Mouse (Mus musculus) spleen, postnatal 14 days (tissue): ENCODE measurements around the gene Rprd2.
"Not testable (repeated sequence)": the region's sequence is repeated elsewhere in the genome, so short reads cannot be mapped to it uniquely, and the experiment has no call there.

Experiments
- DNase-seq, 2 experiments: peaks; one replicate each; pipeline ENCODE4 v3.0.0; 2021 to 2022; ENCODE audit warnings: low spot score in 2 of 2

The Rprd2 gene

DNA sequence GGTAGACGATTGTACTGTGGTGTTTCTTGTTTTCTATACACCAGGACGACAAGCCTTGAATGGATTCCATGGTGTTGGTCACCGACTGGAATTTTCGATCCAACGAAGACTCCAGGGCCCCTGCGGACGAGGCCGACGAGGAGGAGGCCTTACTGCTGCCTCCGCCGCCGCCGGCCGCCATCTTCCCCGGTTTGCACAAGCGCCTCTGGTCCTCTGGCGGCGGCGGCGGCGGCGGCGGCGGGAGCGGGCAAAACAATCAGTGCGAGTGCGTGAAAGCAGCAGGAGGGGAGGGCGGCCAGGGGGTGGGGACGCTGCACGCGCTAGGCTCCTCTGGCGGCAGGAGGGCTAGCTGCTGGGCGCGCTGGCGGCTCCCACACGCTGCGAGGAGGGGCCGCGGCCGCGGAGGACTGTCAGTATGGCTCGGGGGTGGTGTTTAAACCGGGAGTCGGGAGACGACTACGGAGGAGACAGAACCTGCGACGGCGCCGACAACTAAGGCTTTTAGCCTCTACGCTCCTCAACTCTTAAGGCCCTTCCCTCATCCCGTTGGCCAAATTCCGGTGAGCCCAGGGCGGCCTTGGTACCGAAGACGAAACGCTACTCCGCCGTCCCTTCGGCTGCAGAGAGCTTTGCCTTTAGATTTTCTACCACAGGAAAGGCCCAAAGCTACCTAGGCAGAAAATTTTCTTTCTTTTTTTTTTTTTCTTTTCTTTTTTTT lies at the start of gene Rprd2:
Rprd2 (minus strand) TSS at position 293 of the 718 bp plus-strand sequence.
- DNase-seq = peak; percentile 54 to 65

DNA sequence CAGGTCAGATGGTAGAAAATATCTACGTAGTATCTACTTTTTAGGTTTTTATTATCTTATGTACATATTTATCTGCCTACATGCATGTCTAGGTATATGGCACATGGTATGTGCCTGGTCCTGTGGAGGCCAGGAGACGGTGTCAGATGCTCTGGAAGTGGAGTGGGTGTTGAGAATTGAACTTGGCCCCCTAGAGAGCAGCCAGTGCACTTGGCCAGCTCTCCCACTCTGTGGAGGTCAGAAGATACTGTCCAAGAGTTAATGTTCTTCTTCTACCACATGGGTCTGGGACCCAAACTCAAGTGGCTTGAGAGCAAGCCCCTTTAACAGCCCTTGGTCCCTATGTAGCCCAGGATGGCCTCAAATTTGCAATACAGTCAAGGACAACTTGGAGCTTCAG lies 48.7 kb upstream of the Rprd2 start:
- DNase-seq = no peak

DNA sequence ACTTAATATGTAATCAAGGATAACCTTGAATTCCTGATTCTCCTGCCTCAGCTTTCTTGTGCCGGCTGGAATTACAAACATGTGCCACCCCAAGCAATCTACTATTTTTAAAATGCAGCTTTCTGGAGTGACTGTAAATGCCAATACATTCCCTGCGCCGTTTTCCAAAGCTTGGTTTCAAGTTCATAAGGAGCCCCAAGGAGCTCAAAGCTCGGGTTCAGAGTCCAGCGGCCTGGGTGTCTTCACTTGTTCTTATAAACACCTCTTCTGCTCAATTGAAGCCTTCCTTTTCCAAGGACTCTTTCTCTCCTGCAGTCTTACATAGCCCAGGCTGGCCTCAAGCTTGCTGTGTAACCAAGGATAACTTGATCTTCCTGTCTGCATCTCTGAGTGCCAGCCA lies 47.4 kb upstream of the Rprd2 start:
- DNase-seq = no peak

DNA sequence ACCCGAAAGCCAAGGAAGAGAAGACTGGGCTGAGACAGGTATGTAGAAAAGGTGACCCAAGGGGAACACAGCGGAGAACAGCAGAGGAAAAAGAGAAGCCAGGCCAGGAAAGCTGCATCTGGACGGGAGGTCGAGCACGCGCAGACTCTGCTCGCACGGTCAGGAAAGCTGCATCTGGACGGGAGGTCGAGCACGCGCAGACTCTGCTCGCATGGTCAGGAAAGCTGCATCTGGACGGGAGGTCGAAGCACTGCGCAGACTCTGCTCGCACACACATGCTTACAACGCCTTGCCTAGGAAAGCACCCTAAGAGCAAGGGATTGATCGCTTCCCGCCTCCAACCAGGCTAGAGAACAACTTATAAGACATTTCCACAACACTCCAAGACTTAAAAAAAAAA lies 46.9 kb upstream of the Rprd2 start:
- no peak for DNase-seq

DNA sequence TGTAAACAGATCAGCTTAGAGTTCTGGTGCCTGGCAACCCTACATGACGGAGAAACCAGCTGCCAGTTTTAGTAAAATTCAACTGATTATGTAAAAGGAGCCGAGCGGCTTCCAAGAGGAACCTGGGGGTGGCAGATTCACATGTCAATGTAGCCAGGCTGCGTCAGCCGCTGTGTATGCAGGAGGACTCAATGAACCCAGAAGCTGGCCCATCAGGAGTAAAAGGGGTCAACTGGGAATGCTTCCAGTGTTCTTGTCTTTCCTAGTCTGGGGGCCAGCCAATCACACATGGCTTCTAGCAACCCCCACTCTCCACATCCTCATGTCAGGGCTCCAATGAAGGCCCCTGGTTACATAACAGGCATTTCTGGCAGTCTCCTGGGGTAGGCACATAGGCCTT lies 46.4 kb upstream of the Rprd2 start:
- no peak for DNase-seq

DNA sequence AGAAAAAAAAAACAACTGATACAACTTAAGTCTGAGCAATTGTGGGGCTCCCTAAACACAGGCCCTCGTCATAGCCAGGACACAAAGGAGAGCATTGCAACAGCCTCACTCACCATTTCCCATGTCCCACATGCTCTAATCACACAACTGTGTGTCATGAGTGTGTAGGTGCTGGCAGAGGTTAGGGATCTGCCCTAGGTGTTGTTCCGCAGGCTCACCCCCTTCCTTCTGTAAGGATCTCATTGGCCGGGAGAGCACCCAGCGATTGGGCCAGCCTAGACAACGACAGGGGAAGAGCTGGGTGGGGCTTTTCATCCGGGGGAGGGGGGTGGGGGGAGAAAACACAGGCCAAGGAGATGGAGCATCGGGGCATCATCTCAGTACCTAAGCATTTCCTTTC lies 44.9 kb upstream of the Rprd2 start:
- no peak for DNase-seq

DNA sequence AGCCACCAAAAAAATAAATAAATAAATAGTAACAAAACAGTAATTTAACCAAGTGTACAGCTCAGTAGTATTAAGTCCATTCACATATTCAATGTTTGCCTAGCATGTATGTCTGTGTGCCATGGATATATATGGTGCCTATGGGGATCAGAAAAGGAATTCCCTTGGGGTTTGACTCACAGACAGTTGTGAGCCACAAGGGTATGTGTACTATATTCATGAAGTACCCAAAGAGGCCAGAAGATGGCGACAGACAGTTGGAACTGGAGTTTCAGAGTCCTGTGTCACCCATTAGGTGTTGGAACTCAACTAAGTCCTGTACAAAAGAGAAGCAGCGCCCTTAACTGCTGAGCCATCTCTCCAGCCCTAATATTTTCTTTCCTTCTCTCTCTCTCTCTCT lies 43.1 kb upstream of the Rprd2 start:
- DNase-seq = peak in 1 of 2 experiments; percentile 78

DNA sequence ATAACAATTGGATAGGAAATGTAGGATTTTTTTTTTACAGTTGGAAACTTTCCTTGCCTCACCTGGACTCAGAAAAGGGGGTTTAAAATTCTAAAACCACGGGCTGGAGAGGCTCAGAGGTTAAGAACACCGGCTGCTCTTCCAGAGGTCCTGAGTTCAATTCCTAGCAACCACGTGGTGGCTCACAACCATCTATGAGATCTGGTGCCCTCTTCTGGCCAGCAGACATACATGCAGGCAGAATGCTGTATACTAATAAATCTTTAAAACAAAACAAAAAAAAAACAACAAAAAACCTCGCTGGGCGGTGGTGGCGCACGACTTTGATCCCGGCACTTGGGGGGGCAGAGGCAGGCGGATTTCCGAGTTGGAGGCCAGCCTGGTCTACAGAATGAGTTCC lies 42.6 kb upstream of the Rprd2 start:
- peak in 1 of 2 experiments; percentile 24 for DNase-seq

DNA sequence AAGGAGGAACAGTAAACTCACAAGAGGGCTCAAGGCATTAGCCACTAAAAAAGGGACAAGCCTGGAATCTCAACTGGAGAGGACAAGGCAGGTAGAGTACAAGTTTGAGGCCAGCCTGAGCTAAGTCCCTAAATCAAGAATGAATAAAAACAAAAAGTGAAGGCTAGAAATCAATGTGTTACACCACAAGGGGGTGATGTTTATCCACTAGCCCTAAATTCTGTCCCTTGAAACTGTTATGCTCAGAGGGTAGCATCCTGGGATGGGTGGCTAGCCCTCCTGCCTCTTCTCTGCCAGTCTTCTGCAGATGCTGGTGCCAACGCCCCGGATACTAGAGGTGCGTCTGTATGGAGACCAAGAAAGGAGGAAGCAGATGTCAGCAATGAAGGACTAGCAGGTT lies 41.7 kb upstream of the Rprd2 start:
- DNase-seq = no peak

DNA sequence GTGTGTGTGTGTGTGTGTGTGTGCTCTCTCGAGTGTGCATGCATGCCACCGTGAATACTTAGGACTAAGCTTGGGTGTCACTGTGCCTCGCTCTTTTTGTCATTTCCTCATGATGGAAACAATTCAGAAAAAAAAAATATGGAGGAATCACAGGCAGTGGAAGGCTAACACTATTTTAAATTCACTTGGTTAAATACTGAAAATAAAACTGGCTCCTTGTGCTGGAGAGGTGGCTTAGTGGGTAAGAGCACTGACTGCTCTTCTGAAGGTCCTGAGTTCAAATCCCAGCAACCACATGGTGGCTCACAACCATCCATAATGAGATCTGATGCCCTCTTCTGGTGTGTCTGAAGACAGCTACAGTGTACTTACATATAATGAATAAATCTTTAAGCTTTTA lies 39.6 kb upstream of the Rprd2 start:
- DNase-seq = not testable (repeated sequence)

DNA sequence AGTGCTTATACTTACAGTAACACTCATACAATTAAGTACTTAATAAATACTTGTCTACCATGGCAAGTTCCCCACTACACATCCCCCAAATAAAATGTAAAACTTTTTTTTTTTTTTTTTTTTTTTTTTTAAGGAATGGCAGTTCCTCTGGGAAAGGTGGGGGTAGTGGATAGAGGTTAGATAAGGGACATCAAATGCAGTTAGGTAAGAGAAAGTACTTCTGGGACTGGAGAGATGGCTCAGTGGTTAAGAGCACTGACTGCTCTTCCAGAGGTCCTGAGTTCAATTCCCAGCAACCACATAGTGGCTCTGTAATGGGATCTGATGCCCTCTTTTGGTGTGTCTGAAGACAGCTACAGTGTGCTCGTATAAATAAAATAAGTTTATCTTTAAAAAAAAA lies 38.4 kb upstream of the Rprd2 start:
- not testable (repeated sequence) for DNase-seq

DNA sequence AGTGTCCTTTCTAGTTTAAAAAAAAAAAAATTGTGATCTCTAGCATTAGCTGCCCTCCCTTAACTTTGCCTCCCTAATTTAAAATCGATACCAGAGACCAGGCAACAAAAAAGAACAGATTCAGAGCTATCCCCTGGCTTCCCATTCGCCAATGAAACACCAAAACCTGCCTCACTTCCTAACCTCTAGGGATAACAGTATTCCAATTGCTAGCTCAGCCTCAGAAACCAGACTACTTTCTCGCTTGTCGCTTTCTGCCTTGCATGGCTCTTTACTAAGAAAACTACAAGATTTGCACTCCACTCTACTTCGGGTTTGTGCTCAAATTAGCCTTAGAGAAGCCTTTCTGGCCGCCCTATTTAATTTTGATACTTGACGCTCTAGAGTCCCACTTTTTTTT lies 37.5 kb upstream of the Rprd2 start:
- DNase-seq = no peak

DNA sequence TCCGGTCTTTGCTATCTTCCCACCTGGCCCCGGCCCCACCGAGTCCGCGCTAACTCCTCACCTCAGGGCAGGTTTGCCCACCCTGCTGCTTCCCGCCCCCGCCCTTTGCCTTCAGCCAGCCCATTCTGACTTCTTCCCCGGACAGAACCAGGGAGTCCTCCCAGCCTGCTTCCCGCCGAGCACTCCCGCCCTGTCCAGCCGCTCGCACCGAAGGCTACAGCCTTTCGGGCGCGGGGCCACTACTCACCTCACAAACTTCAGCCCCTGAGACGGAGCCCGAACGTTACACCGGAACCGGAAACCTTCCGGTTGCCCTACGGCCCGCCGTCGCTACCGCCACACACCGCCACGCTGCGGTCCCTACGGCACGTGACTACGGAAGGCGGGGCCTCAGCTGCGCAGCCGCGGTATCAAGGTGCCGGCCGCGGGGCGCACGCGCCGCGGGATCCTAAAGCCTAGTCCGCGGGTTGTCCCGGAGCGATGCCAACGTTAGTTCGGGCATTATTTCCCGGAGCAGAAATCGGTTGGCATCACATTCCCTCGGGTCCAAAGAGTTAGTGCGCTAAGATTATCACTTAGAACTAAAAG lies 36.9 kb upstream of the Rprd2 start, which contains the start of gene Prpf3:
Prpf3 (minus strand) TSS at position 384 of the 588 bp plus-strand sequence.
- peak; percentile 90 to 94 for DNase-seq

DNA sequence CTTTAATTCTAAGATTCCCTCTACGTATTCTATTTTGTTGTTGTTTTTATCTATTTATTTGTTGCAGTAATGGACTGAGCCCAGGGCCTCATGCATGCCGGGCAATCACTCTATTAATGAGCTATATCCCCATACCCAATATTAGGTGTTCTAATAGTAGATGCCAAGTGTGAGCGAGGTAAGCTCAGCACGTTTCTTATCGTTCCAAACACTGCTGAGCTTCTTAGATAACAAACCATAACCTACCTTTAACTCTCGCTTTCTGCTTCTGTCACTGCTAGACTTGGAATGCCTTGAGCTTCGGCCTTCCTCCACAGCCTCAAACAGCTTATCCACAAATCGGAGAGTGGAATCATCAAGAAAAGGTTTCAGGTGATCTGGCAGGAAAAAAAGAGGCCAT lies 32.7 kb upstream of the Rprd2 start:
- no peak for DNase-seq

DNA sequence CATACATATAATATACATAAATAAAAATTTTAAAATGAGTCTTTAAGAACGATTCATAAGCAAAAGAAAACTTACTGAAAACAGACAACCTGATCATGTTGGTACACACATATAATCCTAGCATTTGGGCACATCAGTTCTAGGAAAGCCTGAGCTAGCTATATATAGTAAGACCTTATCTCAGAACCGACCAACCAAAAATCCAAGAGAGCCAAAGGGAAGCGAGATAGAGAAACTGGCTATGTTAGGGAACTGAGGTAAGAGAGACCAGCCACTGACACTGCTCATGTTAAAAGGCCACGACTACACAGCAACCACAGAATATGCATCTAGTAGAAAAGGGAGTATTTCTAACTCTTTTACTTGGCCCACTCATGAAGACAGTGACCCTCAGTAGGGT lies 31.9 kb upstream of the Rprd2 start:
- DNase-seq = no peak

DNA sequence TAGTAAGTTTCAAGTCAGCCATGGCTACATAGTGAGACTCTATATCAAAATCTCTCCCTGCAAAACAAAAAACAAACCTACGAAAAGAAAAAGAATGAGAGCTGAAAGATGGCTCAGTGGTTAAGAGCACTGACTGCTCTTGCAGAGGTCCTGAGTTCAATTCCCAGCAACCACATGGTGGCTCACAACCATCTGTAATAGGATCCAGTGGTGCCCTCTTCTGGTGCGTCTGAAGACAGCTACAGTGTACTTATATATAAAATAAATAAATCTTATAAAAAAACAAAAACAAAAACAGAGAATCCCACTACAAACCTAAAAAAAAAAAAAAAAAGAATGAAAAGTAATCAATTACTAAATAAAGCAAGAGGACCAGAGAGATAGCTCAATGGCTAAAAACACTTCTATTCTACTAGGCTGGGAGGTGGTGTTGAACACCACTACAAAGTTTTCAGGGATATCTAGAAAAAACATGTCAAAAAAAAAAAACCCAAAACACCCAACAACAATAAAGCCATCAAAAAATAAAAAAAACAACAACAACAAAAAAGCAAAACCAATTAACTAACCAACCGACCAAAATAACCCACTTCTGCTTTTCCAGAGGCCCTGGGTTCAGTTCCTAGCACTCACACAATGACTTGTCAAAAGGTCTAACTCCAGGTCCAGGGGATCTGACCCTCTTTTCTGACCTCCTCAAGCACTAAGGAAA lies 24.0 kb upstream of the Rprd2 start:
- DNase-seq = no peak

DNA sequence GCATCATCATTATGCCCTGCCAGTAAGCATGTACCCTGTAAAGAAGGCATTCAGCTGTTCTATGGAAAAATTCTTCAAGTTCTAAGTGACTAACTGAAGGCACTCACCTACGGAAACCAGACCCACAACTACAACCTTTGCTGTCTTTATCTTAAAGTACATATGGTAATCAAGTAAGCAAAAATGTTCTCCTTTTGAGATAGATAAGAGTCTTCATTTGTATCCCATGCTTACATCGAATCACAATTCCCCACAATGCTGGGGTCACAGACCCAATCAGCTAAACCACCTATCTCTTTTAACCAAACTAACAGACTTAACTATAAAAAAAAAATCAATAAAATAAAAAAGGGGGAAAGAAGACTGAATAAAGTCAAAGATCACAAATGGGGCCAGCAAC lies 20.6 kb upstream of the Rprd2 start:
- no peak for DNase-seq

DNA sequence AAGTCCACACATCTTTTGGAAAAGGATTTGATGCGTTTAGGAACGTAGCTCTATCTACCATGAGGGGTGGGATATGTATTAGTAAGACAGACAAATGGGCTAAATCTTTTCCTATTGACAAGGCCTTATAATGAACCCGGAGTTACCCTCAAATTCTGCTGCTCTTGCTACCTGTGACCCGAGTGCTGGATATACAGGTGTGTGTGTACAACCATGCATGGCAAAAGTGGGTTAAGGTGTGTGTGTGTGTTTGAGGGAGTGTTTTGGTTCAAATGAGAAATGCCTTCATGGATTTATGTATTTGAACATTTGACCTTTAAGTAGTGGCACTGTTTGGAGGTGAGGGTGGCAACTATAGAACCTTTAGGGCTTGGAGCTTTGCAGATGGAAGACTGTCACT lies 10.4 kb upstream of the Rprd2 start:
- no peak for DNase-seq

DNA sequence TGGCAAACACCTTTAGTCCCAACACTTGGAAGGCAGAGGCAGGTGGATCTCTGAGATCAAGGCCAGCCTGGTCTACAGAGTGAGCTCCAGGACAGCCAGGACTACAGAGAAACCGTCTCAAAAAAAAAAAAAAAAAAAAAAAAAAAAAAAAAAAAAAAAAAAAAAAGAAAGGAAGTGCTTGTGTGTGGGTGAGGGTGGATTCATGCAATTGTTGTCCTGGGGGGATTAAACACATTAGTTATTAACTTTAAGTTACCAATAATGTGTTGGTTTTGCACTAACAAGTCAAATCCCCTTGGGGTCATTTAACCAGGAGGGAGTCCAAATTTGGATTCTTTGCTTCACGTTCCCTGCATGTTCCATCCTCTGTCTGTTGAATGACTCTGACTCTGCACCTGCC lies 7.6 kb upstream of the Rprd2 start:
- DNase-seq = no peak

DNA sequence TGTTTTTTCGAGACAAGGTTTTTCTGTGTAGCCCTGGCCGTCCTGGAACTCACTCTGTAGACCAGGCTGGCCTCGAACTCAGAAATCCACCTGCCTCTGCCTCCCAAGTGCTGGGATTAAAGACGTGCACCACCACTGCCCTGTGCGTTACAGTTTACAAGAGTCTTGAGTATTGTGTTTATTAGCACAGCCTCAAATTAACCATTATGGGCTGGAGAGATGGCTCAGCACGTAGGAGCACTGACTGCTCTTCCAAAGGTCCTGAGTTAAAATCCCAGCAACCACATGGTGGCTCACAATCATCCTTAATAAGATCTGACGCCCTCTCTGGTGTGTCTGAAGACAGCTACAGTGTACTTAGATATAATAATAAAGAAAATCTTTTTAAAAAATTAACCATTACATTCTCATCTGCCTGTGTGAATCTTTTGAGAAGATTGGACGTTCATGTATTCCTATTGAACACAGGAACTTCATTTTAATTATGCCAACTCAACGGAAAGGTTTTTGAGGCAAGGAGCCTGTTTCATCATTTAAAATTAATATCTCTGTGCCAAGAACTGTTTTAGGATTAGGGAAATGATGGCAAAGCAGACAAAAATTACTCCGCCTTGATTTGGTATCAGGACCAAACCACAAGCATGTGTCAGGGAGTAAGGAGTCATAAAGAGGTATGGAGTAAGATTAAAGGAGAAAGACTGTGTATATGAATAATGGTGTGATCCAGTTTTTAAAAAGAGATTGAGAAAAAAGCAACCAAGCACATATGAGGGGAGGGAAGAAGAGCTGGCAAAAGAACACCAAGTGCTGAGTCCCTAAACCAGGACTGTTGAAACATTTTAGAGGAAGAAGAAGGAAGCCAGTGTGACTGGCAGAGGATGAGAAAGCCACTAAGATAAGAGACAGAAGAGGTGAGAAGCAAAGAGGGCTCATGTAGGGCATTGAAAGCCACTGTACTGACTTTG lies 1.7 kb upstream of the Rprd2 start:
- no peak for DNase-seq

DNA sequence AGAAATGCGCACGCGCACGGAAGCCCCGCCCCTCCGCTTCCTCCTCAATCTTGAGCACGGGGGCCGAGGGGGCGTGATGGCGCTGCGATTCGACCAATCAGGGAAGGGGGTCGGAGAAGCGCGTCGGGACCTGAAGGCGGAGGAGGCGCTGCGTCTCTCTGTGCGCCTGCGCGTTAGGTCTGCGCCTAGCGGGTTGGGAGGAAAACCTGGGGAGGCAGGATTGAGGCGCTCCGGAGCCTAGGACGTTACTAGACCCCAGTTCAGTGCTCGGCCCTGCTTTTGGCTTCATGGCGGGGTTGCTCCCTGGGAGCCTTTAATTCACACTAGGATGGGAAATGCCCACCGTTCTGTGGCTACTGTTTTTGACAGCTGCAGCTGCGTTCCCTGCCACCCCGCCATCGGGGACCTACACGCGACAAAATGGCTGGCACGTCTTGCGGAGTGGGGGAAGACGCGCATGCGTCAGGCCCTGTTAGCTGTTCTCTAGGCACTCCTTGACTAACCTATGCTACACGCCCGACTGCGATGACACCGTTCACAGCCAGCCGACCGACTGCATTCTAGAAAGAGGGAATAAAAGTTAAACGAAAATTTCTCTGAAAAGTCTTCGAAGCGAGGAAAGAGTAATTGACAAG lies 805 bp upstream of the Rprd2 start:
- DNase-seq = peak; percentile 99 to 100
